In genomic region chr14:79672567-79672966, GRCm38 (mm10) we compare ENCODE assay signal across 23 mouse cellular contexts. TPM values are rescaled to one million over a fixed set of nuclear protein-coding genes. Genes with fewer than 3 reads are reported as not detected.
DNase-seq lines count a peak whose midpoint lies in the region; ATAC-seq lines count a peak whose summit lies in the region.
"Had no signal": no experiment of that assay in that cellular context is flagged by ENCODE, and none has a peak within 500 bp of the region (broad histone marks: within the 10 kb centered on the region; RNA-seq: fewer than 3 reads in every experiment).

No protein-coding gene starts in this region.

- H3K4me3 ChIP-seq in forebrain, embryonic 13.5 days = no peak overlapping the region
- no peak overlapping the region for H3K4me3 ChIP-seq in forebrain, embryonic 10.5 days
- no peak overlapping the region for H3K4me3 ChIP-seq in hindbrain, embryonic 13.5 days
- H3K4me3 ChIP-seq in hindbrain, embryonic 10.5 days = no peak overlapping the region
- no peak overlapping the region for H3K4me3 ChIP-seq in midbrain, embryonic 13.5 days (replicated peaks)
- H3K4me3 ChIP-seq in midbrain, embryonic 10.5 days = no peak overlapping the region
- H3K4me3 ChIP-seq in neural tube, embryonic 13.5 days = no peak overlapping the region
- H3K4me3 ChIP-seq: embryonic facial prominence, embryonic 12.5 days; erythroblast, embryonic 14.5 days; gastrocnemius, adult 2 months had no signal

- no peak for ATAC-seq in forebrain, embryonic 13.5 days
- ATAC-seq in hindbrain, embryonic 13.5 days (ENCODE audit: low FRiP score) = no peak
- ATAC-seq in midbrain, embryonic 13.5 days = peak; percentile 28; the same call in 1 of the 2 replicates
- no peak for ATAC-seq in neural tube, embryonic 13.5 days (ENCODE audit: low read depth)
- ATAC-seq: Patski had no signal

- no peaks in the 10 kb centered on the region for H3K9me3 ChIP-seq in forebrain, embryonic 13.5 days (replicated peaks)
- no peaks in the 10 kb centered on the region for H3K9me3 ChIP-seq in forebrain, embryonic 10.5 days
- H3K9me3 ChIP-seq in hindbrain, embryonic 13.5 days = no peaks in the 10 kb centered on the region
- H3K9me3 ChIP-seq in hindbrain, embryonic 10.5 days = no peaks in the 10 kb centered on the region
- H3K9me3 ChIP-seq in midbrain, embryonic 13.5 days = no peaks in the 10 kb centered on the region
- H3K9me3 ChIP-seq in midbrain, embryonic 10.5 days (replicated peaks) = no peaks in the 10 kb centered on the region
- peaks cover 5% of the 10 kb centered on the region for H3K9me3 ChIP-seq in neural tube, embryonic 13.5 days
- H3K9me3 ChIP-seq: embryonic facial prominence, embryonic 12.5 days; G1E had no signal

- no peaks in the 10 kb centered on the region; the same call in 1 of the 2 replicates for H3K27me3 ChIP-seq in forebrain, embryonic 13.5 days
- no peaks in the 10 kb centered on the region for H3K27me3 ChIP-seq in forebrain, embryonic 10.5 days (ENCODE audit: poor library complexity, severe bottlenecking)
- no peaks in the 10 kb centered on the region for H3K27me3 ChIP-seq in hindbrain, embryonic 13.5 days
- no peaks in the 10 kb centered on the region; the same call in 1 of the 2 replicates for H3K27me3 ChIP-seq in hindbrain, embryonic 10.5 days (ENCODE audit: insufficient read depth, poor library complexity, severe bottlenecking)
- 0 out of 2 replicates have a peak, but pooled peaks cover 4% of the 10 kb centered on the region for H3K27me3 ChIP-seq in midbrain, embryonic 13.5 days
- peaks cover 13% of the 10 kb centered on the region for H3K27me3 ChIP-seq in midbrain, embryonic 10.5 days (ENCODE audit: low read depth, poor library complexity, severe bottlenecking)
- H3K27me3 ChIP-seq in neural tube, embryonic 13.5 days = no peaks in the 10 kb centered on the region
- H3K27me3 ChIP-seq: CH12.LX; embryonic facial prominence, embryonic 12.5 days; Patski had no signal

- no peak overlapping the region for H3K4me2 ChIP-seq in forebrain, embryonic 13.5 days
- no peak overlapping the region for H3K4me2 ChIP-seq in hindbrain, embryonic 13.5 days
- no peak overlapping the region for H3K4me2 ChIP-seq in midbrain, embryonic 13.5 days (replicated peaks)
- H3K4me2 ChIP-seq in neural tube, embryonic 13.5 days = no peak overlapping the region
- H3K4me2 ChIP-seq: embryonic facial prominence, embryonic 12.5 days; heart, embryonic 11.5 days had no signal

- no peaks in the 10 kb centered on the region for H3K36me3 ChIP-seq in forebrain, embryonic 13.5 days (ENCODE audit: poor library complexity, severe bottlenecking)
- no peaks in the 10 kb centered on the region for H3K36me3 ChIP-seq in forebrain, embryonic 10.5 days (replicated peaks)
- H3K36me3 ChIP-seq in hindbrain, embryonic 13.5 days = no peaks in the 10 kb centered on the region
- no peaks in the 10 kb centered on the region for H3K36me3 ChIP-seq in hindbrain, embryonic 10.5 days
- H3K36me3 ChIP-seq in midbrain, embryonic 13.5 days = no peaks in the 10 kb centered on the region
- no peaks in the 10 kb centered on the region for H3K36me3 ChIP-seq in midbrain, embryonic 10.5 days
- H3K36me3 ChIP-seq in neural tube, embryonic 13.5 days = no peaks in the 10 kb centered on the region
- H3K36me3 ChIP-seq: embryonic facial prominence, embryonic 12.5 days; G1E had no signal

- H3K9ac ChIP-seq in forebrain, embryonic 13.5 days = no peak overlapping the region
- no peak overlapping the region for H3K9ac ChIP-seq in hindbrain, embryonic 13.5 days
- H3K9ac ChIP-seq in midbrain, embryonic 13.5 days (replicated peaks) = no peak overlapping the region
- no peak overlapping the region for H3K9ac ChIP-seq in neural tube, embryonic 13.5 days
- H3K9ac ChIP-seq: embryonic facial prominence, embryonic 12.5 days; forebrain, postnatal 0 days had no signal

- peak overlapping the region; percentile 25; the same call in 1 of the 2 replicates for H3K27ac ChIP-seq in forebrain, embryonic 13.5 days
- no peak overlapping the region for H3K27ac ChIP-seq in forebrain, embryonic 10.5 days
- peak overlapping the region; percentile 64 for H3K27ac ChIP-seq in hindbrain, embryonic 13.5 days
- H3K27ac ChIP-seq in hindbrain, embryonic 10.5 days = no peak overlapping the region
- peak overlapping the region; percentile 1; the same call in 1 of the 2 replicates for H3K27ac ChIP-seq in midbrain, embryonic 13.5 days
- no peak overlapping the region for H3K27ac ChIP-seq in midbrain, embryonic 10.5 days (replicated peaks)
- H3K27ac ChIP-seq in neural tube, embryonic 13.5 days (replicated peaks) = peak overlapping the region; percentile 62
- H3K27ac ChIP-seq: embryonic facial prominence, embryonic 12.5 days; gastrocnemius, adult 2 months had no signal

- WGBS in forebrain, embryonic 13.5 days = 73% methylated on average over 5 of the region's 5 CpGs
- 84% methylated on average over 5 of the region's 5 CpGs for WGBS in forebrain, embryonic 10.5 days
- 39% methylated on average over 5 of the region's 5 CpGs for WGBS in hindbrain, embryonic 13.5 days
- 77% methylated on average over 5 of the region's 5 CpGs for WGBS in hindbrain, embryonic 10.5 days
- WGBS in midbrain, embryonic 13.5 days = 49% methylated on average over 5 of the region's 5 CpGs
- 83% methylated on average over 5 of the region's 5 CpGs for WGBS in midbrain, embryonic 10.5 days
- WGBS in neural tube, embryonic 13.5 days = 30% methylated on average over 5 of the region's 5 CpGs

- no peak for DNase-seq in forebrain, embryonic 10.5 days (ENCODE audit: extremely low spot score, low spot score)
- no peak for DNase-seq in hindbrain, embryonic 10.5 days (ENCODE audit: low spot score)
- no peak for DNase-seq in midbrain, embryonic 10.5 days (ENCODE audit: low spot score)
- DNase-seq: adrenal gland, postnatal 10 days; adrenal gland, postnatal 36 days; B cell, adult 2 months; cerebellum, adult 18-20 months; cerebellum, adult 9-10 months; forebrain, postnatal 0 days; gastrocnemius, adult 2 months; gastrocnemius, postnatal 14 days; heart, adult 11 months had no signal

- peaks cover 32% of the 10 kb centered on the region for H3K4me1 ChIP-seq in forebrain, embryonic 13.5 days
- peaks cover 32% of the 10 kb centered on the region for H3K4me1 ChIP-seq in forebrain, embryonic 10.5 days
- H3K4me1 ChIP-seq in hindbrain, embryonic 13.5 days (replicated peaks) = peaks cover 35% of the 10 kb centered on the region
- peaks cover 47% of the 10 kb centered on the region for H3K4me1 ChIP-seq in hindbrain, embryonic 10.5 days (replicated peaks)
- peaks cover 36% of the 10 kb centered on the region for H3K4me1 ChIP-seq in midbrain, embryonic 13.5 days (replicated peaks)
- peaks cover 47% of the 10 kb centered on the region for H3K4me1 ChIP-seq in midbrain, embryonic 10.5 days
- peaks cover 40% of the 10 kb centered on the region for H3K4me1 ChIP-seq in neural tube, embryonic 13.5 days (replicated peaks)

RNA-seq across cellular contexts. Expression of gene Cnmd, which starts 10.6 kb away (rescaled TPM):
- polyA plus RNA-seq in forebrain, embryonic 13.5 days (2015; fragmentation: Nextera tagmentation; extraction: Ambion mirVana) = 0.66 and 2.0 TPM in 2 replicates
- polyA plus RNA-seq in forebrain, embryonic 10.5 days (2016; fragmentation: Nextera tagmentation; extraction: Ambion mirVana) = 1.7 TPM in 2 replicates
- 5.1 and 11.3 TPM in 2 replicates for polyA plus RNA-seq in hindbrain, embryonic 13.5 days (2015; fragmentation: Nextera tagmentation; extraction: Ambion mirVana)
- polyA plus RNA-seq in hindbrain, embryonic 10.5 days (2016; fragmentation: Nextera tagmentation; extraction: Ambion mirVana) = 17.3 and 20.8 TPM in 2 replicates
- polyA plus RNA-seq in midbrain, embryonic 13.5 days (2015; fragmentation: Nextera tagmentation; extraction: Ambion mirVana) = 1.1 and 1.2 TPM in 2 replicates
- 5.3 and 6.3 TPM in 2 replicates for polyA plus RNA-seq in midbrain, embryonic 10.5 days (2016; fragmentation: Nextera tagmentation; extraction: Ambion mirVana)
- 25.6 and 32.1 TPM in 2 replicates for polyA plus RNA-seq in neural tube, embryonic 13.5 days (2015; fragmentation: Nextera tagmentation; extraction: Ambion mirVana)
- polyA plus RNA-seq: erythroblast, embryonic 14.5 days; G1E; intestine, embryonic 14.5 days had no signal

Comparison
In these comparisons a context has a peak if more than half of its experiments do, and no peak if none do; other contexts are left out.
1. H3K27ac ChIP-seq: peak in forebrain, embryonic 13.5 days (single experiment), hindbrain, embryonic 13.5 days (single experiment), midbrain, embryonic 13.5 days (single experiment) and neural tube, embryonic 13.5 days (single experiment); none in forebrain, embryonic 10.5 days (single experiment), hindbrain, embryonic 10.5 days (single experiment) and midbrain, embryonic 10.5 days (single experiment).